Mouse (Mus musculus) intestine, embryonic 14.5 days (tissue): ENCODE measurements around the gene Srgap3. TPM values are rescaled to one million over a fixed set of nuclear protein-coding genes. Genes with fewer than 3 reads are reported as not detected.

Experiments
- ATAC-seq: fragments of 200-750 bp; cut with Nextera tagmentation; replicated peaks from 2 replicates; pipeline ENCODE4 v1.8.0; 2017; ENCODE audit warnings: low read depth, moderate number of reproducible peaks, moderate TSS enrichment, moderate library complexity; ENCODE audit not compliant: low FRiP score, low TSS enrichment
- DNase-seq: peaks from one replicate; pipeline ENCODE4 v3.0.0-alpha.2; 2018; ENCODE audit warnings: low spot score
- H3K27ac ChIP-seq: fragments of 300-500 bp; sonication (generic); 2 replicates; pipeline ENCODE4 v1.5.1; 2014; ENCODE audit warnings: low read depth, mild to moderate bottlenecking, control low read depth
- H3K27me3 ChIP-seq: fragments of 300-500 bp; sonication (generic); replicated peaks from 2 replicates; pipeline ENCODE4 v1.6.1; 2014; ENCODE audit warnings: low read length, control low read depth; ENCODE audit not compliant: control insufficient read depth, insufficient read depth
- H3K36me3 ChIP-seq: fragments of 300-500 bp; sonication (generic); 2 replicates; pipeline ENCODE4 v1.6.1; 2014; ENCODE audit warnings: low read length, control low read depth; ENCODE audit not compliant: control insufficient read depth, insufficient read depth
- H3K4me1 ChIP-seq: fragments of 300-500 bp; sonication (generic); replicated peaks from 2 replicates; pipeline ENCODE4 v1.6.1; 2014; ENCODE audit warnings: low read length, control low read depth, mixed read lengths; ENCODE audit not compliant: control insufficient read depth, insufficient read depth
- H3K4me2 ChIP-seq: fragments of 300-500 bp; sonication (generic); 2 replicates; pipeline ENCODE4 v1.6.1; 2014; ENCODE audit warnings: low read length
- H3K4me3 ChIP-seq: fragments of 300-500 bp; sonication (generic); 2 replicates; pipeline ENCODE4 v1.5.1; 2014; ENCODE audit warnings: low read depth, low read length, control low read depth, mixed read lengths
- H3K9ac ChIP-seq: fragments of 300-500 bp; sonication (generic); 2 replicates; pipeline ENCODE4 v1.6.1; 2014; ENCODE audit warnings: mild to moderate bottlenecking, low read length
- H3K9me3 ChIP-seq: fragments of 300-500 bp; sonication (generic); 2 replicates; pipeline ENCODE4 v1.6.1; 2016; ENCODE audit warnings: low read length, control low read depth; ENCODE audit not compliant: control insufficient read depth
- WGBS: fragments of 180-500 bp; shearing (Covaris S2); extraction: QIAGEN DNeasy Blood & Tissue Kit; methylation state at CpG from one replicate; pipeline ENCODE4 v1.1.7; 2014; 5-methylcytosine and 5-hydroxymethylcytosine counted together
- polyA plus RNA-seq: library from polyadenylated mRNA; unstranded; fragments of >200 nt; fragmentation: Nextera tagmentation; extraction: Ambion mirVana; gene quantifications from 2 replicates; pipeline ENCODE4 v1.2.1, GENCODE M21; 2014

Srgap3 gene
- polyA plus RNA-seq, 1 experiment from 2014 or later = 6.8 TPM

GRCm38 (mm10) chr6:112926011-112926410, 21.1 kb downstream of the Srgap3 start:
- no peaks in the 10 kb centered on the region for H3K27me3 ChIP-seq
- peaks cover 13% of the 10 kb centered on the region for H3K4me1 ChIP-seq
- H3K9ac ChIP-seq = no peak overlapping the region
- H3K36me3 ChIP-seq = no peaks in the 10 kb centered on the region
- no peak for ATAC-seq
- no peak overlapping the region for H3K4me2 ChIP-seq
- no peaks in the 10 kb centered on the region for H3K9me3 ChIP-seq
- no peak for DNase-seq
- no peak overlapping the region for H3K4me3 ChIP-seq
- WGBS = 65% methylated on average over 5 of the region's 5 CpGs
- 0 out of 2 replicates have a peak overlapping the region, but pooled peaks have one; percentile 11 for H3K27ac ChIP-seq

DNA sequence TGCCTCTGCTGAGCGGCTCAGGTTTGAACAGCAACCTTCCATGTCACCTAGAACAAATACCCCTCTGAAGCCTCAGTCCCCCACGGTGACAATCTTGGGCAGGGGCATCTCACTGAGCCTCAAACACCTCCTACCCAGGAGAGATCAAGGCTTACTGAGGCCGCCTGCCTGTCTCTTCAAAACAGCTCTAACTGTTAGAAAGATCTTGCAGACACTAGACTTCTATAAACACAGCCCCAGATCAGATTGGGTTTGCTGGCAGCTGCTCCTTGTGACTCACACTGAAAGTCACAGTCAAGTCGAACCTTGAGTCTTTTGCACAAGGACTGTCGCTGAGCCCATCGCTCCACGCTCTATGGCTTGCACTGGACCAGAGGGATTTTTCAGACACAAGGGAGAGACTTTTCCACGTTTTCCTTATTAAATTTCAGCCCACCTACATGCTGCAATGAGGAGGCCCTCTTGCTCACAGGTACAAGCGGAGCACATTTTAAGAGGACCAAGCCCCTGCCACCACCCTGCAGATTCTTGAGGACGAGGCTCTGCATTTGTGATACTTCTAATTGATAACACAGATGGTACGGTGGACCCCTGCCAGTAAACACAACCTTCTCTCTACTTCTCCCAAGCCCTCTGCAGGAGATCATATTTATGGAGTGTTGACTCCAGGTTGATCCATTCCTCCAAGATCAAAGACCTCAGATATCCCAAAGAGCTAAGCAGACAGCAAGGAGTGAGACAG, 21.7 kb downstream of the Srgap3 start:
- Histone ChIP-seq H3K27ac (0 out of 2 replicates have a peak overlapping the region, but pooled peaks have one; percentile 17), H3K4me1 (peaks cover 13% of the 10 kb centered on the region), H3K9me3 (no peaks in the 10 kb centered on the region), H3K4me3 (no peak overlapping the region), H3K4me2 (no peak overlapping the region), H3K36me3 (no peaks in the 10 kb centered on the region), H3K9ac (no peak overlapping the region), H3K27me3 (no peaks in the 10 kb centered on the region)
- 48% methylated on average over 11 of the region's 11 CpGs for WGBS
- DNase-seq = no peak
- no peak for ATAC-seq

- Histone ChIP-seq H3K4me1 (peaks cover 13% of the 10 kb centered on the region), H3K36me3 (no peaks in the 10 kb centered on the region), H3K27me3 (no peaks in the 10 kb centered on the region), H3K9me3 (no peaks in the 10 kb centered on the region), H3K4me2 (no peak overlapping the region), H3K9ac (no peak overlapping the region), H3K4me3 (no peak overlapping the region), H3K27ac (no peak overlapping the region)
- DNase-seq = no peak
- 71% methylated on average over 13 of the region's 13 CpGs for WGBS
- ATAC-seq = no peak
These were observed 22.4 kb downstream of the Srgap3 start for GRCm38 (mm10) chr6:112924606-112925141.

DNA sequence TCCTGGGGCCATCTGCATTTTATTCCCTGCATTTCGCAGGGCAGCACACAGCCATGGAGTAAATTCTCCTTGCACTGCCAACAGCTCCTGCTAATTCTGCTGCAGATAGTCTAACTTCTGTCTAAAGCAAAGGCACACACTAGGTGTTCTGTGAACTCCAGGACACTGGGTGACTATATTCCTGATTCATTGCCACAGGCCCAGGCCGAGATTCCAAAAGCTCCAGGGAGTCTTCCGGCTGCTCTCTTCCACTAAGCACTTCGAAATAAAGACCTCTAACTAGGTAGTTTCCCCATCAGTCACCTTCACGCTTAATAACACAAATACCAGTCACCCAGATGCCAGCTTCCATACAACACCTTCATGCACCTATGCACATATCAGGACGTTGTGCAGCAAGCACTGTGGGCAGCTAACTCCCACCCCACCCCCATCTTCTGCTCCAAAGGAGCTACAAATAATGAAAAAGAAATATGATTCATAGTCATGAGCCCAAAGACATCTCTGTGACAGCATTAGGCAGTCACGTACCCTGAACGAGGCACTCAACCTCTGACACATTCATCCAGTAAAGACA, 26.4 kb downstream of the Srgap3 start:
- no peaks in the 10 kb centered on the region for H3K27me3 ChIP-seq
- ATAC-seq = no peak
- no peaks in the 10 kb centered on the region for H3K36me3 ChIP-seq
- H3K4me2 ChIP-seq = no peak overlapping the region
- no peak for DNase-seq
- H3K9ac ChIP-seq = no peak overlapping the region
- WGBS = 90% methylated on average over 8 of the region's 8 CpGs
- H3K4me1 ChIP-seq = peaks cover 10% of the 10 kb centered on the region
- no peak overlapping the region for H3K27ac ChIP-seq
- no peaks in the 10 kb centered on the region for H3K9me3 ChIP-seq
- H3K4me3 ChIP-seq = no peak overlapping the region

DNA sequence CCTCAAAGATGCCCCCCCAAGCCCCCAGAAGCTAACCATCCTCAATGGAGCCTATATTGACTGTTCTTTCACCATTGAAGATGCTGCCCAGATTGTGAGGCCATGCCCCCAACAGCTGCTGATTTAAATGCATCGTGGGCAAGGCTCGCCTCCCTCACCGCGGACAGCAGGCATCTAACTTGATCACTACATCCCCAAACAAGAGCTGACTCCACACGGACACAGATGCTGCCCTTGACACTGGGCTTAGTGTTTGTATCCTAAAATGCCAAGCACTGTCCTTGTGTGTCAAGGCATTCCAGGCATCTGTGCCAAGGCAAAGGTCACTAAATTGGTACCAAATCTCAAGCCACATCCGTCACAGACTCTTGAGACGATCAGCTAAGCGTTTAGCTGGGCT, 29.3 kb downstream of the Srgap3 start:
- Histone ChIP-seq H3K4me3 (no peak overlapping the region), H3K36me3 (no peaks in the 10 kb centered on the region), H3K27ac (no peak overlapping the region), H3K9ac (no peak overlapping the region), H3K4me1 (no peaks in the 10 kb centered on the region), H3K9me3 (no peaks in the 10 kb centered on the region), H3K27me3 (no peaks in the 10 kb centered on the region), H3K4me2 (no peak overlapping the region)
- ATAC-seq (no peak), DNase-seq (no peak)
- 91% methylated on average over 8 of the region's 8 CpGs for WGBS

- ATAC-seq (no peak), DNase-seq (no peak)
- no peaks in the 10 kb centered on the region for H3K4me1 ChIP-seq
- no peak overlapping the region for H3K4me3 ChIP-seq
- H3K27me3 ChIP-seq = no peaks in the 10 kb centered on the region
- H3K27ac ChIP-seq = no peak overlapping the region
- 86% methylated on average over 2 of the region's 2 CpGs for WGBS
- no peaks in the 10 kb centered on the region for H3K9me3 ChIP-seq
- H3K9ac ChIP-seq = no peak overlapping the region
- no peak overlapping the region for H3K4me2 ChIP-seq
- H3K36me3 ChIP-seq = no peaks in the 10 kb centered on the region
These were observed 30.8 kb downstream of the Srgap3 start for GRCm38 (mm10) chr6:112916243-112916642.

GRCm38 (mm10) chr6:112912552-112912951, 34.5 kb downstream of the Srgap3 start:
- 84% methylated on average over 5 of the region's 5 CpGs for WGBS
- Histone ChIP-seq H3K9me3 (no peaks in the 10 kb centered on the region), H3K4me1 (no peaks in the 10 kb centered on the region), H3K27ac (no peak overlapping the region), H3K4me2 (no peak overlapping the region), H3K4me3 (no peak overlapping the region), H3K9ac (no peak overlapping the region), H3K27me3 (no peaks in the 10 kb centered on the region), H3K36me3 (no peaks in the 10 kb centered on the region)
- DNase-seq (no peak), ATAC-seq (no peak)

- Histone ChIP-seq H3K27ac (no peak overlapping the region), H3K4me1 (no peaks in the 10 kb centered on the region), H3K27me3 (no peaks in the 10 kb centered on the region), H3K9me3 (no peaks in the 10 kb centered on the region), H3K4me3 (no peak overlapping the region), H3K9ac (no peak overlapping the region), H3K36me3 (no peaks in the 10 kb centered on the region), H3K4me2 (no peak overlapping the region)
- ATAC-seq (no peak), DNase-seq (no peak)
- 85% methylated on average over 2 of the region's 2 CpGs for WGBS
These were observed 37.4 kb downstream of the Srgap3 start for GRCm38 (mm10) chr6:112909711-112910110.
